Mouse (Mus musculus) heart, adult 2 months (tissue): ENCODE results near the gene Padi1. TPM values are rescaled to one million over a fixed set of nuclear protein-coding genes. Genes with fewer than 3 reads are reported as not detected.
A peak's percentile ranks its signal among the peaks of the same experiment; 100 is the strongest.

Source experiments
- DNase-seq, 2 experiments: peaks; one replicate each; pipeline ENCODE4 v3.0.0; 2021
- H3K27ac ChIP-seq: fragments of 200-600 bp; 2 replicates; pipeline ENCODE4 v1.8.1; 2022
- H3K27me3 ChIP-seq: fragments of 200-500 bp; 2 replicates; pipeline ENCODE4 v1.6.1; 2012; ENCODE audit warnings: mild to moderate bottlenecking, low read length, inconsistent platforms, mixed read lengths; ENCODE audit not compliant: control insufficient read depth, insufficient read depth
- H3K36me3 ChIP-seq: fragments of 200-500 bp; 2 replicates; pipeline ENCODE4 v1.6.1; 2012; ENCODE audit warnings: low read length, inconsistent platforms; ENCODE audit not compliant: control insufficient read depth, insufficient read depth
- H3K4me1 ChIP-seq: fragments of 200-500 bp; 2 replicates; pipeline ENCODE4 v1.6.1; 2011; ENCODE audit warnings: low read length; ENCODE audit not compliant: control insufficient read depth, insufficient read depth
- H3K4me3 ChIP-seq: fragments of 200-600 bp; 2 replicates; pipeline ENCODE4 v1.8.1; 2022
- H3K79me2 ChIP-seq: fragments of 200-500 bp; replicated peaks from 2 replicates; pipeline ENCODE4 v1.6.1; 2012; ENCODE audit warnings: mild to moderate bottlenecking, inconsistent platforms, low read length, moderate library complexity, mixed read lengths; ENCODE audit not compliant: control insufficient read depth, insufficient read depth
- H3K9ac ChIP-seq: fragments of 200-500 bp; 2 replicates; pipeline ENCODE4 v1.6.1; 2012; ENCODE audit warnings: low read depth, mild to moderate bottlenecking, control low read depth, inconsistent platforms, low read length, mixed read lengths
- CTCF ChIP-seq: fragments of 200-600 bp; IDR thresholded peaks from 2 replicates; pipeline ENCODE4 v1.8.1; 2022; ENCODE audit warnings: antibody characterized with exemption, mild to moderate bottlenecking, moderate library complexity
- EP300 ChIP-seq: fragments of 200-500 bp; IDR thresholded peaks from 2 replicates; pipeline ENCODE4 v1.6.1; 2011; ENCODE audit warnings: low read depth, low read length, control low read depth; ENCODE audit not compliant: insufficient read depth
- POLR2A ChIP-seq: fragments of 200-500 bp; IDR thresholded peaks from 2 replicates; pipeline ENCODE4 v1.6.1; 2011; ENCODE audit warnings: mild to moderate bottlenecking, low read depth, low read length, control low read depth; ENCODE audit not compliant: insufficient read depth
- WGBS: fragments of 180-500 bp; shearing (Covaris S2); methylation state at CpG from one replicate; pipeline ENCODE4 v1.1.7; 2018; 5-methylcytosine and 5-hydroxymethylcytosine counted together
- intact Hi-C: fragments of 180-260 bp; cut with DNase I; formaldehyde crosslinking; loops from one replicate; pipeline ENCODE4 v1.15.1; 2025
- polyA plus RNA-seq: library from polyadenylated mRNA; depleted of rRNA; stranded (reverse); fragments of >200 nt; gene quantifications from 2 replicates; pipeline ENCODE4 v1.2.3, GENCODE M21; 2012
- total RNA-seq, 2 experiments: library from RNA; stranded (reverse); gene quantifications; 2 replicates each; pipeline ENCODE4 v1.2.3; 2021

Padi1 gene
- total and polyA plus RNA-seq, 3 experiments, result 0.47 TPM; not detected in 2

DNA sequence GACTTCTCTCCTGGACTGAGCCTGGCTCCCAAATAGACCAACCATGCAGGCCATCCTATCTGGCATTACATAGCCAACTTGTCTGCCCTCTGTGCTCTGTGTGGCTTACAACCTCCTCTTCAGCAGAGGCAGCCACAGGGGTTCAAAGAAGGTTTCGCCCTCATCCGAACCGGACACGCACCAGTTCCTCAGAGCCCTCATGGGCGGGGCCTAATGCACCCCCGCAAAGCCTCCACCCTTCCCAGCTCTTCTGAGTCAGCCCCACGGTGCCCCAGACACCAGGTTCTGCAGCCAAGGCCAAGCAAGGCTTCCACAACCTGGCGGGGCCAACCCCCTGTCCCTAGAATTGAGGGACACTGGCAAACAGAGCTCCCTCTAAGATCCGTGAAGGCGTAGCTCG is 13.7 kb upstream of the Padi1 start:
- Histone ChIP-seq H3K9ac (no peak overlapping the region), H3K36me3 (no peaks in the 10 kb centered on the region), H3K79me2 (no peaks in the 10 kb centered on the region), H3K4me3 (no peak overlapping the region), H3K27me3 (no peaks in the 10 kb centered on the region), H3K4me1 (no peaks in the 10 kb centered on the region), H3K27ac (no peak overlapping the region)
- TF ChIP-seq EP300 (no peak), POLR2A (no peak), CTCF (no peak)
- no peak for DNase-seq
- WGBS, result 78% methylated on average over 11 of the region's 11 CpGs
- intact Hi-C loops, result no loop called here

DNA sequence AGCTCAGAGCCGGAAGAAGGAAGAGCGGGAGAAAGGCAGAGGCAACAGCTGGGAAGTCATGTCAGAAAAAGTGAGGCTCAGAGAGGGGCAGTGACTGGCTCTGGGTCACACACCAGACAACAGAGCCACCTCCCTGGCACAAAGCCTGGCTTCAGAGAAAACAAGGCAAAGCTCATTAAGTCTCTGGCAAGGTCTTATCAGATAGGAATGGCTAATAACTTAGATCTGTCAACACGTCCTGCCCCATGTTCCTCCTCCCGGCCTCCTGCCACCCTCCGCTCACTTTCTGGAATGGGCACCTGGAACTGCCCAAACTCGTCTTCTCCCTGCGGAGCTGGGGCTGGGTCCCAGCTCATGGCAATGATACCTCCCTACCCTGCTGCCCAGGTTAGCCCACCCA is 12.2 kb upstream of the Padi1 start:
- TF ChIP-seq POLR2A (no peak), CTCF (no peak), EP300 (no peak)
- H3K27ac ChIP-seq, result no peak overlapping the region
- H3K27me3 ChIP-seq, result no peaks in the 10 kb centered on the region
- no peaks in the 10 kb centered on the region for H3K79me2 ChIP-seq
- H3K4me3 ChIP-seq, result no peak overlapping the region
- DNase-seq, result no peak
- intact Hi-C loops, result no loop called here
- H3K9ac ChIP-seq, result no peak overlapping the region
- H3K4me1 ChIP-seq, result no peaks in the 10 kb centered on the region
- WGBS, result 61% methylated on average over 7 of the region's 7 CpGs
- H3K36me3 ChIP-seq, result no peaks in the 10 kb centered on the region

DNA sequence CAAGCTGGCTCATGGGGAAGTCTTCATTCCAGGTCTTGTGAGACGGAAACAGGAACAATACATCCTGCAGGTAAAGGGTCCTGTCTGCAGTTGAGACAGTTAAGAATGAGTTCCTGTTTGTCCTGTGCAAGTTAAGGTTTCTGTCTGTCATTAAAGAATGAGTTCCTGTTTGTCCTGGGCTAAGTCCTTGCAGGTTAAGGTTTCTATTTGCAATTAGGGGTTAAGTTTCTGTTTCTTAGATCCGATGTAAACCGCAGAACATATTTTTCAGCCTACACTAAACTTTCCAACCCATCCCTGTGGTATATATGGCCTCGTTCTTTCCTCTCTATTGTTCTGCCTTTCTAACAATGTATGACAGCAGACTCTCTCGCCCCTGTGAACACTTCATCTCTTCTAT is 11.5 kb upstream of the Padi1 start:
- intact Hi-C loops, result no loop called here
- Histone ChIP-seq H3K27ac (no peak overlapping the region), H3K36me3 (no peaks in the 10 kb centered on the region), H3K27me3 (no peaks in the 10 kb centered on the region), H3K79me2 (no peaks in the 10 kb centered on the region), H3K4me1 (no peaks in the 10 kb centered on the region), H3K4me3 (no peak overlapping the region), H3K9ac (no peak overlapping the region)
- WGBS, result 72% methylated on average over 5 of the region's 5 CpGs
- no peak for TF ChIP-seq EP300
- TF ChIP-seq POLR2A, result no peak
- no peak for TF ChIP-seq CTCF
- DNase-seq, result no peak

GRCm38 (mm10) chr4:140855151-140855550 is 9.6 kb upstream of the Padi1 start:
- no peaks in the 10 kb centered on the region for H3K36me3 ChIP-seq
- H3K4me3 ChIP-seq, result no peak overlapping the region
- no peaks in the 10 kb centered on the region for H3K27me3 ChIP-seq
- no peaks in the 10 kb centered on the region for H3K4me1 ChIP-seq
- no peak for DNase-seq
- intact Hi-C loops, result no loop called here
- 85% methylated on average over 8 of the region's 10 CpGs for WGBS
- no peaks in the 10 kb centered on the region for H3K79me2 ChIP-seq
- no peak overlapping the region for H3K9ac ChIP-seq
- TF ChIP-seq CTCF (no peak), EP300 (no peak), POLR2A (no peak)
- no peak overlapping the region for H3K27ac ChIP-seq

- Histone ChIP-seq H3K9ac (no peak overlapping the region), H3K79me2 (no peaks in the 10 kb centered on the region), H3K36me3 (no peaks in the 10 kb centered on the region), H3K4me3 (no peak overlapping the region), H3K27me3 (no peaks in the 10 kb centered on the region), H3K27ac (no peak overlapping the region), H3K4me1 (no peaks in the 10 kb centered on the region)
- intact Hi-C loops, result no loop called here
- peak in 1 of 2 experiments; percentile 12 for DNase-seq
- TF ChIP-seq EP300 (no peak), POLR2A (no peak), CTCF (no peak)
- 28% methylated on average over 10 of the region's 10 CpGs for WGBS
Observed at GRCm38 (mm10) chr4:140854455-140854864, 8.9 kb upstream of the Padi1 start.

DNA sequence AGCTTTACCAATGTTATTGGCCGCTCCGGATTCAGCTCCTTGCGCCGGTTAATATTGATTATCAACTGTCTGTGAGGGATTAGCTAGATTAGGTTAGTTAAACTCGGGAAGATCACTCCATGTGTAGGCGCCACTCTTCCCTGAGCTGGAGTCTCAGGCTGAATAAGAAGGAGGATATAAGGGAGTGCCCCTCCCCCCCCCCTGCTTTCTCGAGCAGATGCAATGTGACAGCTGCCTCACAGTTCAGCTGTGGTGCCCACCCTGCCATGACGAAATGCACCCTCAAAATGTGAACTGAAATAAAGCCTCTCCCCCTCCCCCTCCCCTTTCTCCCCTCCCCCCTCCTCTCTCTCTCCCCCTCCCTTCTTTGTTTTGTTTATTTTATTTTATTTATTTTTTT is 8.0 kb upstream of the Padi1 start:
- TF ChIP-seq POLR2A (no peak), CTCF (no peak), EP300 (no peak)
- no peak for DNase-seq
- no peak overlapping the region for H3K27ac ChIP-seq
- H3K4me1 ChIP-seq, result no peaks in the 10 kb centered on the region
- no peak overlapping the region for H3K9ac ChIP-seq
- WGBS, result 43% methylated on average over 8 of the region's 8 CpGs
- H3K79me2 ChIP-seq, result no peaks in the 10 kb centered on the region
- intact Hi-C loops, result no loop called here
- H3K4me3 ChIP-seq, result no peak overlapping the region
- H3K36me3 ChIP-seq, result no peaks in the 10 kb centered on the region
- no peaks in the 10 kb centered on the region for H3K27me3 ChIP-seq
